Mouse (Mus musculus) midbrain, postnatal 0 days (tissue): ENCODE results near the gene Bcl10. TPM values are rescaled to one million over a fixed set of nuclear protein-coding genes. Genes with fewer than 3 reads are reported as not detected.

Source experiments
- ATAC-seq: fragments of 200-750 bp; cut with Nextera tagmentation; 2 replicates; pipeline ENCODE4 v1.8.0; 2017; ENCODE audit warnings: moderate number of reproducible peaks, mild to moderate bottlenecking, moderate TSS enrichment, moderate library complexity; ENCODE audit not compliant: low FRiP score
- DNase-seq: peaks from one replicate; pipeline ENCODE4 v3.0.0-alpha.2; 2015; ENCODE audit warnings: low spot score
- H3K27ac ChIP-seq: fragments of 300-500 bp; sonication (generic); 2 replicates; pipeline ENCODE4 v1.5.1; 2014; ENCODE audit warnings: low read depth, mild to moderate bottlenecking, low read length, mixed read lengths
- H3K27me3 ChIP-seq: fragments of 300-500 bp; sonication (generic); 2 replicates; pipeline ENCODE4 v1.6.1; 2014; ENCODE audit warnings: low read length, control low read depth, mixed read lengths; ENCODE audit not compliant: insufficient read depth
- H3K36me3 ChIP-seq: fragments of 300-500 bp; sonication (generic); 2 replicates; pipeline ENCODE4 v1.6.1; 2014; ENCODE audit warnings: low read length, control low read depth, mixed read lengths; ENCODE audit not compliant: insufficient read depth
- H3K4me1 ChIP-seq: fragments of 300-500 bp; sonication (generic); 2 replicates; pipeline ENCODE4 v1.6.1; 2014; ENCODE audit warnings: mild to moderate bottlenecking, control low read depth, antibody characterized with exemption, low read length, mixed read lengths; ENCODE audit not compliant: insufficient read depth
- H3K4me2 ChIP-seq: fragments of 300-500 bp; sonication (generic); 2 replicates; pipeline ENCODE4 v1.6.1; 2014; ENCODE audit warnings: low read depth, mild to moderate bottlenecking, low read length, mixed read lengths; ENCODE audit not compliant: poor library complexity, severe bottlenecking
- H3K4me3 ChIP-seq: fragments of 300-500 bp; sonication (generic); 2 replicates; pipeline ENCODE4 v1.5.1; 2014; ENCODE audit warnings: low read depth, mild to moderate bottlenecking, low read length, moderate library complexity
- H3K9ac ChIP-seq: fragments of 300-500 bp; sonication (generic); replicated peaks from 2 replicates; pipeline ENCODE4 v1.6.1; 2014; ENCODE audit warnings: mild to moderate bottlenecking, low read length, moderate library complexity, mixed read lengths; ENCODE audit not compliant: poor library complexity, severe bottlenecking
- H3K9me3 ChIP-seq: fragments of 300-500 bp; sonication (generic); 2 replicates; pipeline ENCODE4 v1.6.1; 2016; ENCODE audit warnings: low read length, control low read depth
- CTCF ChIP-seq: IDR thresholded peaks from 2 replicates; pipeline ENCODE4 v1.5.1; 2016; ENCODE audit warnings: antibody characterized with exemption, mild to moderate bottlenecking
- WGBS: fragments of 180-500 bp; shearing (Covaris S2); extraction: QIAGEN DNeasy Blood & Tissue Kit; methylation state at CpG from one replicate; pipeline ENCODE4 v1.1.7; 2014; 5-methylcytosine and 5-hydroxymethylcytosine counted together
- polyA plus RNA-seq: library from polyadenylated mRNA; unstranded; fragments of >200 nt; fragmentation: Nextera tagmentation; extraction: Ambion mirVana; gene quantifications from 2 replicates; pipeline ENCODE4 v1.2.1, GENCODE M21; 2015
- total RNA-seq: library from RNA; depleted of rRNA; stranded (reverse); fragments of >200 nt; gene quantifications from 2 replicates; pipeline ENCODE4 v1.2.3, GENCODE M21; 2014

Bcl10 gene
- total and polyA plus RNA-seq, 2 experiments from 2014 or later = 19.4 to 33.3 TPM

GRCm38 (mm10) chr3:145916826-145917225, 5.8 kb upstream of the Bcl10 start:
- Histone ChIP-seq H3K36me3 (no peaks in the 10 kb centered on the region), H3K4me1 (no peaks in the 10 kb centered on the region), H3K4me3 (no peak overlapping the region), H3K4me2 (no peak overlapping the region), H3K27ac (no peak overlapping the region), H3K9ac (no peak overlapping the region), H3K27me3 (no peaks in the 10 kb centered on the region), H3K9me3 (peaks cover 5% of the 10 kb centered on the region; the same call in 1 of the 2 replicates)
- TF ChIP-seq CTCF = no peak
- ATAC-seq (no peak), DNase-seq (no peak)
- WGBS = 84% methylated on average over 4 of the region's 4 CpGs

GRCm38 (mm10) chr3:145922971-145923370, 367 bp downstream of the Bcl10 start:
- 71% methylated on average over 3 of the region's 3 CpGs for WGBS
- no peaks in the 10 kb centered on the region for H3K27me3 ChIP-seq
- ATAC-seq (no peak), DNase-seq (no peak)
- TF ChIP-seq CTCF = no peak
- H3K4me3 ChIP-seq = no peak overlapping the region
- no peak overlapping the region for H3K4me2 ChIP-seq
- peaks cover 5% of the 10 kb centered on the region; the same call in 1 of the 2 replicates for H3K9me3 ChIP-seq
- H3K4me1 ChIP-seq = peaks cover 7% of the 10 kb centered on the region; the same call in 1 of the 2 replicates
- H3K9ac ChIP-seq = no peak overlapping the region
- no peak overlapping the region for H3K27ac ChIP-seq
- 0 out of 2 replicates have a peak, but pooled peaks cover 3% of the 10 kb centered on the region for H3K36me3 ChIP-seq

- ATAC-seq (peak; percentile 100), DNase-seq (peak; percentile 100)
- TF ChIP-seq CTCF = no peak; the same call in 1 of the 2 replicates
- Histone ChIP-seq H3K4me3 (peak overlapping the region; percentile 85), H3K9ac (peak overlapping the region; percentile 82), H3K9me3 (no peaks in the 10 kb centered on the region), H3K4me1 (peaks cover 7% of the 10 kb centered on the region; the same call in 1 of the 2 replicates), H3K4me2 (peak overlapping the region; percentile 78), H3K27ac (peak overlapping the region; percentile 91), H3K27me3 (no peaks in the 10 kb centered on the region), H3K36me3 (0 out of 2 replicates have a peak, but pooled peaks cover 3% of the 10 kb centered on the region)
- WGBS = under 1% methylated on average over 52 of the region's 58 CpGs
These were observed 1.4 kb downstream of the Bcl10 start for GRCm38 (mm10) chr3:145923874-145924577.

- peaks cover 7% of the 10 kb centered on the region; the same call in 1 of the 2 replicates for H3K4me1 ChIP-seq
- no peak for TF ChIP-seq CTCF
- 0 out of 2 replicates have a peak, but pooled peaks cover 3% of the 10 kb centered on the region for H3K36me3 ChIP-seq
- H3K4me2 ChIP-seq = peak overlapping the region; percentile 78
- DNase-seq (peak; percentile 34), ATAC-seq (0 out of 2 replicates have a peak, but pooled peaks have one; percentile 1)
- no peaks in the 10 kb centered on the region for H3K9me3 ChIP-seq
- peak overlapping the region; percentile 91 for H3K27ac ChIP-seq
- H3K4me3 ChIP-seq = peak overlapping the region; percentile 85
- 4% methylated on average over 39 of the region's 39 CpGs for WGBS
- no peaks in the 10 kb centered on the region for H3K27me3 ChIP-seq
- H3K9ac ChIP-seq = peak overlapping the region; percentile 82
These were observed 2.2 kb downstream of the Bcl10 start for GRCm38 (mm10) chr3:145924649-145925337.

GRCm38 (mm10) chr3:145925506-145925905, 2.9 kb downstream of the Bcl10 start:
- no peaks in the 10 kb centered on the region for H3K27me3 ChIP-seq
- 0 out of 2 replicates have a peak, but pooled peaks cover 3% of the 10 kb centered on the region for H3K36me3 ChIP-seq
- 70% methylated on average over 5 of the region's 5 CpGs for WGBS
- peaks cover 7% of the 10 kb centered on the region; the same call in 1 of the 2 replicates for H3K4me1 ChIP-seq
- no peak overlapping the region for H3K9ac ChIP-seq
- DNase-seq (no peak), ATAC-seq (no peak)
- no peak for TF ChIP-seq CTCF
- H3K27ac ChIP-seq = no peak overlapping the region
- peak overlapping the region; percentile 78 for H3K4me2 ChIP-seq
- peak overlapping the region; percentile 85; the same call in 1 of the 2 replicates for H3K4me3 ChIP-seq
- H3K9me3 ChIP-seq = no peaks in the 10 kb centered on the region
